Mouse (Mus musculus) spleen, postnatal 36 days (tissue): ENCODE data around the gene Cenph.
"Not testable (repeated sequence)": the region's sequence is repeated elsewhere in the genome, so short reads cannot be mapped to it uniquely, and the experiment has no call there.

ENCODE experiments used
- DNase-seq, 2 experiments: peaks; one replicate each; pipeline ENCODE4 v3.0.0; 2022; ENCODE audit warnings: low spot score in 2 of 2, mixed read lengths in 1 of 2

The Cenph gene

DNA sequence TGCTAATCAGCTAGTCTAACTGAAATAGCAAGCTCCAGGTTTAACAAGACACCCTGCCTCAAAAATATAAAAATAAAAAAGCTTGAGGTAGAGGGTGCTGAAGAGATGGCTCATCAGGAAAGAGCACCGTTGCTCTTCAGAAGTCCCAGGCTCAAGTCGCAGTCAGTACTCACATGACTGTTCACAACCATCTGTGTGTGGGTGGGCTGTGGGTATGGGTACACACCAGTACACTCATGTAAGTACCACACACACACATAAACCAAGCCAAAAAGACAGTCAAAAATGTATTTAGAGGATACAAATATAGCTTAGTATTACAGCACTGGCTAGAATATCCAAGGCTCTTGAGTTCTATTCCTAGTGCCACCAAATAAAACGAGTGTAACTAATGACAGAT is 29.6 kb downstream of the Cenph start:
- DNase-seq = no peak

DNA sequence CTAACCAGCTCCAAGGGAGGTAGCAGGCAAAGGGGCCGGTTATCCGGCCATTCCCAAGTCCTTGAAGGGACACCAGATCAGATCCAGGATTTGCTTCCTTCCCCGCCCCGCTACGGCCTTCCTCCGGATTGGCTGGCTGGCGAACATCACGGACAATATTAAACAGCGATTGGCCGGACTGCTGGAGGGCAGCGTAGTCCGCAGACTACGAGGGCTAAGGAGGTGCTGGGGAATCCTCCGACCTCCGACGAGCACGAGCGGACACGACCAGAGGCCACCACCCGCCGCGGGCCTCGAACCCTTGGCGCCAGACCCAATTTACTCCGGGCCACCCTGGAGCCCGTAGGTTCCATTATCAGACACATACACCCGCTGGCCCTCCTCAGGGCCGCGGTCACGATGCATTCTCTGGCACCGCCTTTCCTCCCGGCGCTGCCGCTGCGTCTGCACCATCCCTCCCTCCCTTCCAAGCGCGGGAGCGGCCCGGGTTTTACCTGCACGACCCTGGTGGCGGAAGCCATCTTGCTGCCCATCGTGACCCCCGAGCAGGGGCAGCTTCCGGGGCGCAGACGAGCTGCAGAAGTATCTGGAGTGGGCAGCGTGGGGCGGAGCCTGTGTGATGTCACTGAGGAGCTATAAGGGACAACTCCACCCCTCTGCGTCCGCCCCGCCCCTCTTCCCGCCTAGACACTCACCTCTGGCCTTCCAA is 31.5 kb downstream of the Cenph start, which contains the start of gene Mrps36:
Mrps36 (minus strand) TSS at position 624 of the 709 bp plus-strand sequence.
- peak; percentile 95 for DNase-seq

- DNase-seq = no peak
Observed at GRCm38 (mm10) chr13:100743346-100744035, 32.2 kb downstream of the Cenph start.

DNA sequence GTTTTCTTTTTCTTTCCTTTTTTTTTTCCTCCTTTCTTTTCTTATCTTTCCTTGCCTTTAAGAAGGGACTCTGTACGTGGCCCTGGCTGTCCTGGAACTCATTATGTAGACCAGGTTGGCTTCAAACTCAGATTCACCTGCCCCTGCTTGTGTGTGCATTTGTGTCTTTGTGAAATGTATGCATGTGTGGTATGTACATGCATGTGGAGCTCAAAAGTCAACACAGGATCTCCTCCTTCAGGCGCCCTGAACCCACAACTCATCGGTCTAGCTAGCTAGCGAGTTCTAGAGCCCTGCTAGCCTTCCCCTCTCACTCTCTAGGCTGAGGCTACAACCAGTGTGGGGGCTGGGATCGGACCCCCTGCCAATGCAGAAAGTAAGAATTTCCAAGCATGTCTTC is 32.9 kb downstream of the Cenph start:
- no peak for DNase-seq

DNA sequence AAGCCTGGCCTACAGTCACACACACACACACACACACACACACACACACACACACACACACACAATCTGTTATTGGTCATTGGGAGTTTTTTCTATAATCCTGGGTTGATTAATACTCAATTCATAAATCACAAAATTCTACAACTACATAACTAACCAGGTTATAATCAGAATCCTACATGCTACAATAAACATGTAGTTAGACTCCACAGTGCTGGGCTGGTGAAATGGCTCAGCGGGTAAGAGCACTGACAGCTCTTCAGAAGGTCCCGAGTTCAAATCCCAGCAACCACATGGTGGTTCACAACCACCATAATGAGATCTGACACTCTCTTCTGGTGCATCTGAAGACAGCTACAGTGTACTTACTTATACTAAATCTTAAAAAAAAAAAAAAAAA is 42.9 kb downstream of the Cenph start:
- DNase-seq = no peak

DNA sequence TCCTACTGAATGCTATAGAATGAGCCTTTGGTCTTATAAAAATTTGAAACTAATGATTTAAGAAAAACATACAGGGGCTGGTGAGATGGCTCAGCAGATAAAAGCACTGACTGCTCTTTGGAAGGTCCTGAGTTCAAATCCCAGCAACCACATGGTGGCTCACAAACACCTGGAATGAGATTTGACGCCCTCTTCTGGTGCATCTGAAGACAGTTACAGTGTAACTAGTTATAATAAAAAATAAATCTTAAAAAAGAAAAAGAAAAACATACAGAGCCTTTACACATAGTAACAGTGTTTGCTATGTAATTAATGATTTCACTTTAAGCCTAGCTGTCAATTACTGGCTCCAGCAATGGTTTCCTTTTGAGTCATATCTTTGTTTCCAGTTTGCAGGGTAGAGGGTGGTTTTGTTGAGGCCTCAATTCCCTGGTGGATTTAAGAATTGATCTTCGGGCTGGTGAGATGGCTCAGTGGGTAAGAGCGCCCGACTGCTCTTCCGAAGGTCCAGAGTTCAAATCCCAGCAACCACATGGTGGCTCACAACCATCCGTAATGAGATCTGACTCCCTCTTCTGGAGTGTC is 44.1 kb downstream of the Cenph start:
- not testable (repeated sequence) for DNase-seq

DNA sequence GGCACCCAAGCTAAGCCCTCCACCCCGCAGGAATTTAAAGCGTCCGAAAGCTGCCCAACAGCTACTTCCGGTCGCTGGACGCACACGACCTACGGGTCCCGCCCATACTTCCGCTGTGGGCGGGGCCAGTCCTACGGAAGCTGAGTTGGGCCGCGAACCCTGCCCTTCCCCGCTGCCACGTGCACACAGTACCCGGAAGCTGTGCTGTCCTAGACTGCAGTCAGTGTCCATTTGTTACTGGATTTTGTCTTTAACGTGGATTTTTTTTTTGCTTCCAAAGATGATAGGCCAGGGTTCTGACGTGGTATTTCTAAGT is 44.9 kb downstream of the Cenph start, which contains the start of gene Cdk7:
Cdk7 (minus strand) TSS at position 79 of the 316 bp plus-strand sequence.
- peak; percentile 88 to 91 for DNase-seq

GRCm38 (mm10) chr13:100730153-100730860 is 45.4 kb downstream of the Cenph start:
- DNase-seq = no peak

DNA sequence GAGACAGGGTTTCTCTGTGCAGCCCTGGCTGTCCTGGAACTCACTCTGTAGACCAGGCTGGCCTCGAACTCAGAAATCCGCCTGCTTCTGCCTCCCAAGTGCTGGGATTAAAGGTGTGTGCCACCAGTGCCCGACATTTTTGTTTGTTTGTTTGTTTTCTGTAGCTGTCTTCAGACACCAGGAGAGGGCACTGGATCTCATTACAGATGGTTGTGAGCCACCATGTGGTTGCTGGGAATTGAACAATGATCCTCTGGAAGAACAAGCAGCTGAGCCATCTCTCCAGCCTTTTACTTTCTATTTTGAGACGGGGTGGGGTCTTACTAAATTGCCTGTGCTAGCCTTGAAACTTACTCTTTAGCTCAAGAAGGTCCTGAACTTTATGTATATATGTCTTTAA is 47.2 kb downstream of the Cenph start:
- not testable (repeated sequence) for DNase-seq

DNA sequence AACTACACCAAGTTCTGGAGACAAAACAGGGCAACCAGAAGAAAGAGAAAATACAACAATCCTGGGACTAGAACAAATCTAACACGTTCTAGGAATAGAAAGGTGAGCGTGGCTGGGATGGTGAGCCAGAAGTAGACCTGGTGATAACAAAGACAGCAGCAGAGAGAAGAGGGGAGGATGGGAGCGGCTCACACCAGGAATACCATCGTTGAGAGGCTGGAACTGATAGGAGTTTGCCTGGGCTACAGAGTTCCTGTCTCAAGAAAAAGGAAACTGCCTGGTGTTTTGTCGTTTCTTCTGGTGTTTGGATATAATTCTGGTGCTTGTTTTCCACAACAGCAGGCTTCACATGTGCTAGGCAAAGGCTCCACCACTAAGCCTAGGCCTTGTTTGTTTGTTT is 47.6 kb downstream of the Cenph start:
- no peak for DNase-seq

DNA sequence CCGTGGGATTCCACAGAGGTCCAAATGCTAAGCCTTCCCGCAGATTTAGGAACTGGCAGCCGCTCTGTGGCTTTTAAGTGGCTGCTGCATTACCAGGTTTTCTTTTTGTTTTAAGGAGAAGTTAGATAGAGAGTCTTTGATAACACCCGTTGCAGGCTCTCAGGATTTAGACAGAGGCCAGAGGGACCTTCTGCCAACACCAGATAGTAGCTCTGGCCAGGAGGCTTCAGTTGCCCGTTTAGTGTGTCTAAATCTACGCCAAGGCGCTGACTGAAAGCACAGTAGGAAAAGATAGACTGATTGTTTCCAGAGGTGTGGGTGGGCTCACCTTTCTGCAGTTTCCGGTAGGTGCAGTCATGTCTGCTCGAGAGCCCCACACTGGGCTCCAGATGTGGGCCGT is 50.5 kb downstream of the Cenph start:
- no peak for DNase-seq

GRCm38 (mm10) chr13:100724051-100724754 is 51.5 kb downstream of the Cenph start:
- no peak for DNase-seq

- no peak for DNase-seq
Observed at GRCm38 (mm10) chr13:100721656-100722055, 54.0 kb downstream of the Cenph start.

DNA sequence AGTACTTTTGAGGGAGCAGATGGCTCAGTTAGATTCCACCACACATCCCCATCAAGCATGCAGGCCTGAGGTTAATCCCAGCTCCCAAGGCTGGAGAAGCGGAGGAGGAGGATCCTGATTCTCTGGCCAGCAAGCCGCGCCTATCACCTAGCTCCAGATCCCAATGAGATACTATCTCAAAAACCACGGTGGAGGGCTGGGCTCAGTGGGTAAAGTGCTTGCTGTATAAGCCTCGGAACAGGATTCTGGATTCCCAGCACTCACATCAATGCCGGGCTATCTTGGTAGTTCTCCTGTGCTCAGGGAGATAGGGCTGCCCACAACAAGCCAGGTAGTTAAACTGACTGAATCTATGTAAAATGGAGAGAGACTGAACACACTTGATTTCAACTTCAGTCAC is 60.2 kb downstream of the Cenph start:
- no peak for DNase-seq
